Mouse (Mus musculus): Measurements from ENCODE around the gene Alg1. TPM values are rescaled to one million over a fixed set of nuclear protein-coding genes. Genes with fewer than 3 reads are reported as not detected.
A peak's percentile ranks its signal among the peaks of the same experiment; 100 is the strongest.

Alg1 gene
- polyA plus RNA-seq, 1 experiment from 2014 or later: 11.8 TPM

- Histone ChIP-seq H3K27me3 (no peaks in the 10 kb centered on the region), H3K4me3 (replicated peaks) (peak overlapping the region; percentile 86), H3K36me3 (replicated peaks) (no peaks in the 10 kb centered on the region), H3K27ac (replicated peaks) (0 out of 2 replicates have a peak overlapping the region, but pooled peaks have one; percentile 0), H3K4me2 (peak overlapping the region; percentile 87), H3K9ac (no peak overlapping the region), H3K9me3 (replicated peaks) (no peaks in the 10 kb centered on the region), H3K4me1 (replicated peaks) (peaks cover 19% of the 10 kb centered on the region)
- WGBS (ENCODE audit: insufficient replicate concordance): 67% methylated on average over 4 of the region's 4 CpGs
- no peak for ATAC-seq (ENCODE audit: insufficient read depth)
Observed at GRCm38 (mm10) chr16:5232982-5233381, 439 bp upstream of the Alg1 start.

- ATAC-seq (ENCODE audit: insufficient read depth): no peak
- Histone ChIP-seq H3K4me2 (no peak overlapping the region), H3K9me3 (replicated peaks) (no peaks in the 10 kb centered on the region), H3K9ac (no peak overlapping the region), H3K4me3 (replicated peaks) (no peak overlapping the region), H3K27ac (replicated peaks) (no peak overlapping the region), H3K27me3 (no peaks in the 10 kb centered on the region), H3K36me3 (replicated peaks) (peaks cover 72% of the 10 kb centered on the region), H3K4me1 (replicated peaks) (no peaks in the 10 kb centered on the region)
- WGBS (ENCODE audit: insufficient replicate concordance): 69% methylated on average over 4 of the region's 4 CpGs
Observed at GRCm38 (mm10) chr16:5242355-5242754, 8.9 kb downstream of the Alg1 start.

- no peak for ATAC-seq (ENCODE audit: insufficient read depth)
- no peak overlapping the region for H3K9ac ChIP-seq
- peaks cover 78% of the 10 kb centered on the region for H3K36me3 ChIP-seq (replicated peaks)
- no peaks in the 10 kb centered on the region for H3K9me3 ChIP-seq (replicated peaks)
- H3K4me3 ChIP-seq (replicated peaks): no peak overlapping the region
- no peak overlapping the region for H3K27ac ChIP-seq (replicated peaks)
- no peaks in the 10 kb centered on the region for H3K27me3 ChIP-seq
- 64% methylated on average over 6 of the region's 6 CpGs for WGBS (ENCODE audit: insufficient replicate concordance)
- no peak overlapping the region for H3K4me2 ChIP-seq
- no peaks in the 10 kb centered on the region for H3K4me1 ChIP-seq (replicated peaks)
Observed at GRCm38 (mm10) chr16:5242882-5243281, 9.5 kb downstream of the Alg1 start.

GRCm38 (mm10) chr16:5244411-5244810 is 11.0 kb downstream of the Alg1 start:
- H3K4me3 ChIP-seq (replicated peaks): no peak overlapping the region
- 50% methylated on average over 7 of the region's 7 CpGs for WGBS (ENCODE audit: insufficient replicate concordance)

GRCm38 (mm10) chr16:5250891-5251290 is 17.5 kb downstream of the Alg1 start:
- Histone ChIP-seq H3K4me3 (replicated peaks) (no peak overlapping the region), H3K4me1 (replicated peaks) (peaks cover 22% of the 10 kb centered on the region), H3K36me3 (replicated peaks) (peaks cover 42% of the 10 kb centered on the region), H3K27ac (replicated peaks) (no peak overlapping the region), H3K4me2 (no peak overlapping the region), H3K9me3 (replicated peaks) (no peaks in the 10 kb centered on the region), H3K27me3 (no peaks in the 10 kb centered on the region), H3K9ac (no peak overlapping the region)
- no peak for ATAC-seq (ENCODE audit: insufficient read depth)
- WGBS (ENCODE audit: insufficient replicate concordance): 62% methylated on average over 3 of the region's 3 CpGs

More at GRCm38 (mm10) chr16:5244411-5244810, 11.0 kb downstream of the Alg1 start:
- Histone ChIP-seq H3K9me3 (replicated peaks) (no peaks in the 10 kb centered on the region), H3K9ac (no peak overlapping the region), H3K4me2 (no peak overlapping the region), H3K4me1 (replicated peaks) (no peaks in the 10 kb centered on the region), H3K36me3 (replicated peaks) (peaks cover 81% of the 10 kb centered on the region), H3K27me3 (no peaks in the 10 kb centered on the region), H3K27ac (replicated peaks) (no peak overlapping the region)
- peak; percentile 54; the same call in 1 of the 2 replicates for ATAC-seq (ENCODE audit: insufficient read depth)

- no peaks in the 10 kb centered on the region for H3K9me3 ChIP-seq (replicated peaks)
- no peak overlapping the region for H3K9ac ChIP-seq
- 77% methylated on average over 2 of the region's 2 CpGs for WGBS (ENCODE audit: insufficient replicate concordance)
- peaks cover 27% of the 10 kb centered on the region for H3K4me1 ChIP-seq (replicated peaks)
- H3K27ac ChIP-seq (replicated peaks): no peak overlapping the region
- peaks cover 35% of the 10 kb centered on the region for H3K36me3 ChIP-seq (replicated peaks)
- H3K4me2 ChIP-seq: no peak overlapping the region
- no peak overlapping the region for H3K4me3 ChIP-seq (replicated peaks)
- H3K27me3 ChIP-seq: no peaks in the 10 kb centered on the region
- ATAC-seq (ENCODE audit: insufficient read depth): no peak
Observed at GRCm38 (mm10) chr16:5252260-5252659, 18.8 kb downstream of the Alg1 start.

GRCm38 (mm10) chr16:5254346-5255025 is 21.1 kb downstream of the Alg1 start:
- peaks cover 13% of the 10 kb centered on the region; the same call in 1 of the 2 replicates for H3K36me3 ChIP-seq (replicated peaks)
- peak overlapping the region; percentile 91 for H3K4me2 ChIP-seq
- no peaks in the 10 kb centered on the region for H3K9me3 ChIP-seq (replicated peaks)
- peaks cover 27% of the 10 kb centered on the region for H3K4me1 ChIP-seq (replicated peaks)
- peak; percentile 58 for ATAC-seq (ENCODE audit: insufficient read depth)
- WGBS (ENCODE audit: insufficient replicate concordance): 3% methylated on average over 15 of the region's 15 CpGs
- H3K27ac ChIP-seq (replicated peaks): peak overlapping the region; percentile 61
- H3K9ac ChIP-seq: peak overlapping the region; percentile 60
- H3K27me3 ChIP-seq: no peaks in the 10 kb centered on the region
- peak overlapping the region; percentile 71 for H3K4me3 ChIP-seq (replicated peaks)

GRCm38 (mm10) chr16:5255081-5255740 is 21.8 kb downstream of the Alg1 start:
- H3K4me2 ChIP-seq: peak overlapping the region; percentile 91
- H3K27me3 ChIP-seq: no peaks in the 10 kb centered on the region
- peak overlapping the region; percentile 60 for H3K9ac ChIP-seq
- peak; percentile 6; the same call in 1 of the 2 replicates for ATAC-seq (ENCODE audit: insufficient read depth)
- H3K9me3 ChIP-seq (replicated peaks): no peaks in the 10 kb centered on the region
- H3K36me3 ChIP-seq (replicated peaks): peaks cover 8% of the 10 kb centered on the region; the same call in 1 of the 2 replicates
- 1% methylated on average over 27 of the region's 27 CpGs for WGBS (ENCODE audit: insufficient replicate concordance)
- H3K4me1 ChIP-seq (replicated peaks): peaks cover 27% of the 10 kb centered on the region
- H3K4me3 ChIP-seq (replicated peaks): peak overlapping the region; percentile 71
- H3K27ac ChIP-seq (replicated peaks): peak overlapping the region; percentile 61

GRCm38 (mm10) chr16:5255779-5256496 is 22.5 kb downstream of the Alg1 start, which contains the start of gene Eef2kmt:
Eef2kmt (minus strand) TSS chr16:5255983.
- Histone ChIP-seq H3K4me3 (replicated peaks) (peak within 1 kb of the TSS; percentile 71), H3K9me3 (replicated peaks) (no peaks in the 10 kb centered on the region), H3K27me3 (no peaks in the 10 kb centered on the region), H3K9ac (peak within 1 kb of the TSS; percentile 60), H3K4me2 (peak within 1 kb of the TSS; percentile 91), H3K27ac (replicated peaks) (peak within 1 kb of the TSS; percentile 61), H3K36me3 (replicated peaks) (peaks cover 4% of the 10 kb centered on the region; the same call in 1 of the 2 replicates), H3K4me1 (replicated peaks) (peaks cover 27% of the 10 kb centered on the region)
- WGBS (ENCODE audit: insufficient replicate concordance): 2% methylated on average over 57 of the region's 57 CpGs
- peak; percentile 92 for ATAC-seq (ENCODE audit: insufficient read depth)

- Histone ChIP-seq H3K4me3 (replicated peaks) (no peak overlapping the region), H3K27me3 (no peaks in the 10 kb centered on the region), H3K9me3 (replicated peaks) (no peaks in the 10 kb centered on the region), H3K4me1 (replicated peaks) (no peaks in the 10 kb centered on the region), H3K36me3 (replicated peaks) (no peaks in the 10 kb centered on the region), H3K9ac (no peak overlapping the region), H3K27ac (replicated peaks) (no peak overlapping the region), H3K4me2 (no peak overlapping the region)
- no peak for ATAC-seq (ENCODE audit: insufficient read depth)
- whole genome bisulfite sequencing (ENCODE audit: insufficient replicate concordance): 78% methylated on average over 8 of the region's 8 CpGs
Observed at GRCm38 (mm10) chr16:5263156-5263555, 29.7 kb downstream of the Alg1 start.

GRCm38 (mm10) chr16:5263926-5264325 is 30.5 kb downstream of the Alg1 start:
- Histone ChIP-seq H3K36me3 (replicated peaks) (no peaks in the 10 kb centered on the region), H3K9ac (no peak overlapping the region), H3K27ac (replicated peaks) (no peak overlapping the region), H3K27me3 (no peaks in the 10 kb centered on the region), H3K4me3 (replicated peaks) (no peak overlapping the region), H3K9me3 (replicated peaks) (no peaks in the 10 kb centered on the region), H3K4me1 (replicated peaks) (no peaks in the 10 kb centered on the region), H3K4me2 (no peak overlapping the region)
- 61% methylated on average over 7 of the region's 7 CpGs for WGBS (ENCODE audit: insufficient replicate concordance)
- ATAC-seq (ENCODE audit: insufficient read depth): no peak
